Mouse (Mus musculus) lung, embryonic 14.5 days (tissue): ENCODE measurements around the gene Sorbs2. TPM values are rescaled to one million over a fixed set of nuclear protein-coding genes. Genes with fewer than 3 reads are reported as not detected.
A peak's percentile ranks its signal among the peaks of the same experiment; 100 is the strongest.

Source experiments
- ATAC-seq: fragments of 200-750 bp; cut with Nextera tagmentation; 2 replicates; pipeline ENCODE4 v1.8.0; 2017; ENCODE audit warnings: mild to moderate bottlenecking, moderate TSS enrichment, moderate library complexity; ENCODE audit not compliant: insufficient read depth
- DNase-seq: peaks from one replicate; pipeline ENCODE4 v3.0.0-alpha.2; 2015
- H3K27ac ChIP-seq: fragments of 300-500 bp; sonication (generic); 2 replicates; pipeline ENCODE4 v1.5.1; 2014; ENCODE audit warnings: low read depth, mild to moderate bottlenecking, moderate library complexity
- H3K27me3 ChIP-seq: fragments of 300-500 bp; sonication (generic); 2 replicates; pipeline ENCODE4 v1.6.1; 2014; ENCODE audit warnings: low read length, control low read depth; ENCODE audit not compliant: insufficient read depth
- H3K36me3 ChIP-seq: fragments of 300-500 bp; sonication (generic); 2 replicates; pipeline ENCODE4 v1.6.1; 2014; ENCODE audit warnings: control low read depth; ENCODE audit not compliant: insufficient read depth
- H3K4me1 ChIP-seq: fragments of 300-500 bp; sonication (generic); 2 replicates; pipeline ENCODE4 v1.6.1; 2014; ENCODE audit warnings: antibody characterized with exemption, control low read depth; ENCODE audit not compliant: insufficient read depth
- H3K4me2 ChIP-seq: fragments of 300-500 bp; sonication (generic); 2 replicates; pipeline ENCODE4 v1.6.1; 2014; ENCODE audit warnings: mild to moderate bottlenecking
- H3K4me3 ChIP-seq: fragments of 300-500 bp; sonication (generic); 2 replicates; pipeline ENCODE4 v1.5.1; 2014; ENCODE audit warnings: low read depth, low read length
- H3K9ac ChIP-seq: fragments of 300-500 bp; sonication (generic); 2 replicates; pipeline ENCODE4 v1.6.1; 2014
- H3K9me3 ChIP-seq: fragments of 300-500 bp; sonication (generic); 2 replicates; pipeline ENCODE4 v1.6.1; 2016; ENCODE audit warnings: low read depth, low read length, control low read depth
- CTCF ChIP-seq: IDR thresholded peaks from 2 replicates; pipeline ENCODE4 v1.5.1; 2016; ENCODE audit warnings: antibody characterized with exemption, low read depth
- WGBS: fragments of 180-500 bp; shearing (Covaris S2); extraction: QIAGEN DNeasy Blood & Tissue Kit; methylation state at CpG from one replicate; pipeline ENCODE4 v1.1.7; 2014; 5-methylcytosine and 5-hydroxymethylcytosine counted together
- polyA plus RNA-seq: library from polyadenylated mRNA; unstranded; fragments of >200 nt; fragmentation: Nextera tagmentation; extraction: Ambion mirVana; gene quantifications from 2 replicates; pipeline ENCODE4 v1.2.1, GENCODE M21; 2014

Gene Sorbs2
- polyA plus RNA-seq, 1 experiment from 2014 or later: 23.3 TPM

- Histone ChIP-seq H3K27me3 (no peaks in the 10 kb centered on the region), H3K27ac (no peak overlapping the region), H3K36me3 (no peaks in the 10 kb centered on the region), H3K4me3 (no peak overlapping the region), H3K9me3 (no peaks in the 10 kb centered on the region), H3K9ac (no peak overlapping the region), H3K4me2 (no peak overlapping the region), H3K4me1 (no peaks in the 10 kb centered on the region)
- DNase-seq (peak; percentile 3), ATAC-seq (no peak)
- no peak for TF ChIP-seq CTCF
- 75% methylated on average over 11 of the region's 11 CpGs for WGBS
Observed at GRCm38 (mm10) chr8:45766138-45766537, 258.6 kb downstream of the Sorbs2 start.

- H3K4me1 ChIP-seq: no peaks in the 10 kb centered on the region
- no peak overlapping the region for H3K9ac ChIP-seq
- 83% methylated on average over 5 of the region's 5 CpGs for WGBS
- TF ChIP-seq CTCF: no peak
- no peak for ATAC-seq
- H3K9me3 ChIP-seq: no peaks in the 10 kb centered on the region
- H3K4me3 ChIP-seq: no peak overlapping the region
- no peaks in the 10 kb centered on the region for H3K27me3 ChIP-seq
- H3K4me2 ChIP-seq: no peak overlapping the region
- no peak for DNase-seq
- no peak overlapping the region for H3K27ac ChIP-seq
- H3K36me3 ChIP-seq: no peaks in the 10 kb centered on the region
Observed at GRCm38 (mm10) chr8:45774841-45775240, 267.3 kb downstream of the Sorbs2 start.

GRCm38 (mm10) chr8:45775481-45775880 is 267.9 kb downstream of the Sorbs2 start:
- Histone ChIP-seq H3K4me2 (no peak overlapping the region), H3K9ac (no peak overlapping the region), H3K4me1 (no peaks in the 10 kb centered on the region), H3K27ac (no peak overlapping the region), H3K36me3 (no peaks in the 10 kb centered on the region), H3K9me3 (no peaks in the 10 kb centered on the region), H3K27me3 (no peaks in the 10 kb centered on the region), H3K4me3 (no peak overlapping the region)
- 88% methylated on average over 7 of the region's 7 CpGs for WGBS
- TF ChIP-seq CTCF: no peak
- ATAC-seq: no peak
- no peak for DNase-seq

- Histone ChIP-seq H3K9ac (no peak overlapping the region), H3K36me3 (no peaks in the 10 kb centered on the region), H3K4me3 (no peak overlapping the region), H3K9me3 (no peaks in the 10 kb centered on the region), H3K4me2 (no peak overlapping the region), H3K27ac (no peak overlapping the region), H3K27me3 (no peaks in the 10 kb centered on the region), H3K4me1 (no peaks in the 10 kb centered on the region)
- TF ChIP-seq CTCF: no peak
- ATAC-seq (no peak), DNase-seq (no peak)
- WGBS: 78% methylated on average over 9 of the region's 9 CpGs
Observed at GRCm38 (mm10) chr8:45776366-45776765, 268.8 kb downstream of the Sorbs2 start.

- Histone ChIP-seq H3K9ac (no peak overlapping the region), H3K27ac (no peak overlapping the region), H3K36me3 (no peaks in the 10 kb centered on the region), H3K9me3 (no peaks in the 10 kb centered on the region), H3K4me3 (no peak overlapping the region), H3K4me1 (no peaks in the 10 kb centered on the region), H3K27me3 (no peaks in the 10 kb centered on the region), H3K4me2 (no peak overlapping the region)
- TF ChIP-seq CTCF: no peak
- ATAC-seq (no peak), DNase-seq (no peak)
- WGBS: 94% methylated on average over 7 of the region's 7 CpGs
Observed at GRCm38 (mm10) chr8:45776977-45777376, 269.4 kb downstream of the Sorbs2 start.

GRCm38 (mm10) chr8:45780585-45780984 is 273.0 kb downstream of the Sorbs2 start:
- WGBS: 42% methylated on average over 4 of the region's 4 CpGs
- Histone ChIP-seq H3K36me3 (0 out of 2 replicates have a peak, but pooled peaks cover 3% of the 10 kb centered on the region), H3K4me2 (no peak overlapping the region), H3K4me1 (no peaks in the 10 kb centered on the region), H3K27me3 (no peaks in the 10 kb centered on the region), H3K27ac (no peak overlapping the region), H3K9ac (no peak overlapping the region), H3K9me3 (no peaks in the 10 kb centered on the region), H3K4me3 (no peak overlapping the region)
- peak; percentile 65 for TF ChIP-seq CTCF
- ATAC-seq: no peak
- peak; percentile 89 for DNase-seq

- no peak overlapping the region for H3K27ac ChIP-seq
- peak; percentile 16 for DNase-seq
- H3K4me2 ChIP-seq: no peak overlapping the region
- no peaks in the 10 kb centered on the region for H3K27me3 ChIP-seq
- no peak overlapping the region for H3K4me3 ChIP-seq
- no peaks in the 10 kb centered on the region for H3K9me3 ChIP-seq
- H3K36me3 ChIP-seq: 0 out of 2 replicates have a peak, but pooled peaks cover 3% of the 10 kb centered on the region
- H3K4me1 ChIP-seq: no peaks in the 10 kb centered on the region
- TF ChIP-seq CTCF: peak; percentile 29
- no peak for ATAC-seq
- 83% methylated on average over 3 of the region's 3 CpGs for WGBS
- H3K9ac ChIP-seq: no peak overlapping the region
Observed at GRCm38 (mm10) chr8:45788610-45789009, 281.0 kb downstream of the Sorbs2 start.

- Histone ChIP-seq H3K27me3 (no peaks in the 10 kb centered on the region), H3K9ac (no peak overlapping the region), H3K4me2 (no peak overlapping the region), H3K4me1 (no peaks in the 10 kb centered on the region), H3K9me3 (no peaks in the 10 kb centered on the region), H3K36me3 (no peaks in the 10 kb centered on the region), H3K4me3 (no peak overlapping the region), H3K27ac (no peak overlapping the region)
- DNase-seq: peak; percentile 14
- 87% methylated on average over 14 of the region's 14 CpGs for WGBS
- ATAC-seq: no peak
- TF ChIP-seq CTCF: peak; percentile 41
Observed at GRCm38 (mm10) chr8:45794847-45795246, 287.3 kb downstream of the Sorbs2 start.
